Mouse (Mus musculus) lung, embryonic 14.5 days (tissue): Measurements from ENCODE around the gene Mob3c. TPM values are rescaled to one million over a fixed set of nuclear protein-coding genes. Genes with fewer than 3 reads are reported as not detected.

Experiments
- ATAC-seq: fragments of 200-750 bp; cut with Nextera tagmentation; 2 replicates; pipeline ENCODE4 v1.8.0; 2017; ENCODE audit warnings: mild to moderate bottlenecking, moderate TSS enrichment, moderate library complexity; ENCODE audit not compliant: insufficient read depth
- DNase-seq: peaks from one replicate; pipeline ENCODE4 v3.0.0-alpha.2; 2015
- H3K27ac ChIP-seq: fragments of 300-500 bp; sonication (generic); 2 replicates; pipeline ENCODE4 v1.5.1; 2014; ENCODE audit warnings: low read depth, mild to moderate bottlenecking, moderate library complexity
- H3K27me3 ChIP-seq: fragments of 300-500 bp; sonication (generic); 2 replicates; pipeline ENCODE4 v1.6.1; 2014; ENCODE audit warnings: low read length, control low read depth; ENCODE audit not compliant: insufficient read depth
- H3K36me3 ChIP-seq: fragments of 300-500 bp; sonication (generic); 2 replicates; pipeline ENCODE4 v1.6.1; 2014; ENCODE audit warnings: control low read depth; ENCODE audit not compliant: insufficient read depth
- H3K4me1 ChIP-seq: fragments of 300-500 bp; sonication (generic); 2 replicates; pipeline ENCODE4 v1.6.1; 2014; ENCODE audit warnings: antibody characterized with exemption, control low read depth; ENCODE audit not compliant: insufficient read depth
- H3K4me2 ChIP-seq: fragments of 300-500 bp; sonication (generic); 2 replicates; pipeline ENCODE4 v1.6.1; 2014; ENCODE audit warnings: mild to moderate bottlenecking
- H3K4me3 ChIP-seq: fragments of 300-500 bp; sonication (generic); 2 replicates; pipeline ENCODE4 v1.5.1; 2014; ENCODE audit warnings: low read depth, low read length
- H3K9ac ChIP-seq: fragments of 300-500 bp; sonication (generic); 2 replicates; pipeline ENCODE4 v1.6.1; 2014
- H3K9me3 ChIP-seq: fragments of 300-500 bp; sonication (generic); 2 replicates; pipeline ENCODE4 v1.6.1; 2016; ENCODE audit warnings: low read depth, low read length, control low read depth
- CTCF ChIP-seq: IDR thresholded peaks from 2 replicates; pipeline ENCODE4 v1.5.1; 2016; ENCODE audit warnings: antibody characterized with exemption, low read depth
- WGBS: fragments of 180-500 bp; shearing (Covaris S2); extraction: QIAGEN DNeasy Blood & Tissue Kit; methylation state at CpG from one replicate; pipeline ENCODE4 v1.1.7; 2014; 5-methylcytosine and 5-hydroxymethylcytosine counted together
- polyA plus RNA-seq: library from polyadenylated mRNA; unstranded; fragments of >200 nt; fragmentation: Nextera tagmentation; extraction: Ambion mirVana; gene quantifications from 2 replicates; pipeline ENCODE4 v1.2.1, GENCODE M21; 2014

The Mob3c gene
- polyA plus RNA-seq, 1 experiment from 2014 or later, result 9.6 TPM

GRCm38 (mm10) chr4:115855609-115856008, 27.7 kb downstream of the Mob3c start:
- no peak for DNase-seq
- Histone ChIP-seq H3K4me3 (no peak overlapping the region), H3K27me3 (no peaks in the 10 kb centered on the region), H3K9ac (no peak overlapping the region), H3K27ac (no peak overlapping the region), H3K36me3 (peaks cover 14% of the 10 kb centered on the region), H3K9me3 (no peaks in the 10 kb centered on the region), H3K4me1 (no peaks in the 10 kb centered on the region), H3K4me2 (no peak overlapping the region)
- WGBS, result 51% methylated on average over 4 of the region's 4 CpGs
- ATAC-seq, result no peak
- TF ChIP-seq CTCF, result no peak

GRCm38 (mm10) chr4:115856282-115856681, 28.4 kb downstream of the Mob3c start:
- no peak overlapping the region for H3K9ac ChIP-seq
- H3K4me2 ChIP-seq, result no peak overlapping the region
- ATAC-seq (no peak), DNase-seq (no peak)
- H3K9me3 ChIP-seq, result no peaks in the 10 kb centered on the region
- H3K27me3 ChIP-seq, result no peaks in the 10 kb centered on the region
- no peak overlapping the region for H3K27ac ChIP-seq
- 60% methylated on average over 4 of the region's 4 CpGs for WGBS
- TF ChIP-seq CTCF, result no peak
- H3K4me3 ChIP-seq, result no peak overlapping the region
- peaks cover 14% of the 10 kb centered on the region for H3K36me3 ChIP-seq
- H3K4me1 ChIP-seq, result no peaks in the 10 kb centered on the region

GRCm38 (mm10) chr4:115857293-115857883, 29.5 kb downstream of the Mob3c start:
- Histone ChIP-seq H3K9ac (no peak overlapping the region), H3K36me3 (peaks cover 16% of the 10 kb centered on the region; the same call in 1 of the 2 replicates), H3K4me2 (no peak overlapping the region), H3K27me3 (no peaks in the 10 kb centered on the region), H3K4me3 (no peak overlapping the region), H3K9me3 (no peaks in the 10 kb centered on the region), H3K4me1 (no peaks in the 10 kb centered on the region), H3K27ac (no peak overlapping the region)
- WGBS, result 67% methylated on average over 9 of the region's 9 CpGs
- DNase-seq, result no peak
- ATAC-seq, result no peak
- no peak for TF ChIP-seq CTCF

GRCm38 (mm10) chr4:115863352-115863751, 35.5 kb downstream of the Mob3c start:
- Histone ChIP-seq H3K4me3 (no peak overlapping the region), H3K4me2 (no peak overlapping the region), H3K27me3 (no peaks in the 10 kb centered on the region), H3K4me1 (no peaks in the 10 kb centered on the region), H3K36me3 (0 out of 2 replicates have a peak, but pooled peaks cover 10% of the 10 kb centered on the region), H3K9ac (no peak overlapping the region), H3K27ac (no peak overlapping the region), H3K9me3 (no peaks in the 10 kb centered on the region)
- 63% methylated on average over 7 of the region's 7 CpGs for WGBS
- DNase-seq (no peak), ATAC-seq (no peak)
- TF ChIP-seq CTCF, result no peak

GRCm38 (mm10) chr4:115863880-115864279, 36.0 kb downstream of the Mob3c start:
- Histone ChIP-seq H3K27me3 (no peaks in the 10 kb centered on the region), H3K4me2 (no peak overlapping the region), H3K9ac (no peak overlapping the region), H3K27ac (no peak overlapping the region), H3K4me1 (no peaks in the 10 kb centered on the region), H3K36me3 (0 out of 2 replicates have a peak, but pooled peaks cover 10% of the 10 kb centered on the region), H3K9me3 (no peaks in the 10 kb centered on the region), H3K4me3 (no peak overlapping the region)
- DNase-seq (no peak), ATAC-seq (no peak)
- TF ChIP-seq CTCF, result no peak
- WGBS, result 32% methylated on average over 10 of the region's 10 CpGs

DNA sequence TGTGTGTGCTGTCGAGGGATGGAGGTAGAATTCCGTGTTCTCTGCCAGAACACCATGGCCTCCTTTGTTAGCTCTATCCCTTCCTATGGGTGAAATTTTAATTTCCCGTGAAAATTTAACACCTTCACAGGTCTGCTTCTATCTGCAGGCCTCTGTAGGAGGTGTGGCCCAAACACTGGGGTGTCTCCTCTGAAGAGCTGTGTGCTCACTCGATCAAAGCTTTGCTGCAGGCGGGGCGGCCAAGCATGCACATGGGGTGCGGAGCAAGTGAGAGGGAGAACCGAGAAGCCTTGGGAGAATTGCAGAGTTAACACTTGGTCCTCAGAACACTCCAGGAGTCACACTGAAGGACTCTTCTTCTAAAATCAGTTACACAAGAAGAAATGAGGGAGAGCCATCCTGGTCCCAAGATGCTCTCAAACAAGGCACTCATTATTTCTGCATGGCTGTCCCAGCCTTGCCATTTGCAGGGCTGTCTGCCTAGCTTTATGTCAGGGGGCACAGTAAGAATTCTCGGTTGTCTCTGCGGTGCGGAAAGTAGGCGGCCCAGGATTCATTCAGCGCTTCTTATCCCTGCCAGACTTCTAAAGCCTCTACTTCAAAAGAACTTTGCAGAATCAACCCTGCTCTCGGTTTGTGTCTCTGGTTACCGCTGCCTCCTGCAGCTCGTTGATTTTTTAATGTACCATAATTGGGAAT, 41.8 kb downstream of the Mob3c start:
- no peak overlapping the region for H3K9ac ChIP-seq
- DNase-seq, result no peak
- H3K4me1 ChIP-seq, result no peaks in the 10 kb centered on the region
- H3K36me3 ChIP-seq, result peaks cover 16% of the 10 kb centered on the region; the same call in 1 of the 2 replicates
- H3K4me3 ChIP-seq, result no peak overlapping the region
- TF ChIP-seq CTCF, result no peak
- H3K9me3 ChIP-seq, result no peaks in the 10 kb centered on the region
- 35% methylated on average over 16 of the region's 16 CpGs for WGBS
- H3K4me2 ChIP-seq, result no peak overlapping the region
- no peaks in the 10 kb centered on the region for H3K27me3 ChIP-seq
- ATAC-seq, result no peak
- H3K27ac ChIP-seq, result no peak overlapping the region

DNA sequence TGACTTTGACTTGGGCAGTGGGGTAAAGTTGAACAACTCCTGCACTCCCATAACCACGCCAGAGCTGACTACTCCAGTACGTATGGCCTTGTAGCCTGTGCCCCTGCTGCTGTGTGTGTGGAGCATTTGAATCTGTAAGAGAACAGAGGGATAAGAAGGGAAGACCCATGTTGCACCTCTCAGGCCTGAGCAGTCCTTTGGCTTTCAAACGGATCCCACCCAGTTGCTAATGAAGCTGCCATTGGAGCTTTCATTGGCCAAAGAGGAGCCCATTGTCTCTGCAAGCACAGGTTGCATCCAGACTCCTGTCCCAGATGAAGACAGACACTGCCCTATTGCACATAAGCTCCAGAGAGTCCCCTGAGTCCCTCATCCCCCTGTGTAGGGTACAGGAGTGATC, 45.3 kb downstream of the Mob3c start:
- H3K4me1 ChIP-seq, result no peaks in the 10 kb centered on the region
- H3K4me3 ChIP-seq, result no peak overlapping the region
- H3K27ac ChIP-seq, result no peak overlapping the region
- ATAC-seq (no peak), DNase-seq (no peak)
- WGBS, result 83% methylated on average over 3 of the region's 3 CpGs
- no peak for TF ChIP-seq CTCF
- H3K36me3 ChIP-seq, result peaks cover 16% of the 10 kb centered on the region; the same call in 1 of the 2 replicates
- H3K27me3 ChIP-seq, result no peaks in the 10 kb centered on the region
- no peak overlapping the region for H3K9ac ChIP-seq
- H3K4me2 ChIP-seq, result no peak overlapping the region
- H3K9me3 ChIP-seq, result no peaks in the 10 kb centered on the region
